Mouse (Mus musculus): ENCODE measurements around the gene 4933415A04Rik. TPM values are rescaled to one million over a fixed set of nuclear protein-coding genes. Genes with fewer than 3 reads are reported as not detected.

The 4933415A04Rik gene
- polyA plus RNA-seq, 1 experiment, result not detected

- Histone ChIP-seq H3K4me1 (ENCODE audit: control insufficient read depth) (no peaks in the 10 kb centered on the region; the same call in 1 of the 2 replicates), H3K9me3 (ENCODE audit: control insufficient read depth, low read length) (no peaks in the 10 kb centered on the region), H3K27me3 (ENCODE audit: control insufficient read depth) (no peaks in the 10 kb centered on the region), H3K36me3 (ENCODE audit: control insufficient read depth) (no peaks in the 10 kb centered on the region), H3K4me3 (replicated peaks) (no peak overlapping the region)
- TF ChIP-seq GATA1 (IDR thresholded peaks at IDR 0.05; ENCODE audit: low read length), result no peak
- TF ChIP-seq TAL1 (IDR thresholded peaks at IDR 0.05; ENCODE audit: low read length), result no peak
Measured at GRCm38 (mm10) chr11:43566696-43567095, 20.1 kb upstream of the 4933415A04Rik start.

- no peaks in the 10 kb centered on the region for H3K9me3 ChIP-seq (ENCODE audit: control insufficient read depth, low read length)
- H3K4me3 ChIP-seq (replicated peaks), result no peak overlapping the region
- H3K27me3 ChIP-seq (ENCODE audit: control insufficient read depth), result no peaks in the 10 kb centered on the region
- H3K4me1 ChIP-seq (ENCODE audit: control insufficient read depth), result no peaks in the 10 kb centered on the region; the same call in 1 of the 2 replicates
- TF ChIP-seq TAL1 (IDR thresholded peaks at IDR 0.05; ENCODE audit: low read length), result no peak
- TF ChIP-seq GATA1 (IDR thresholded peaks at IDR 0.05; ENCODE audit: low read length), result no peak
- H3K36me3 ChIP-seq (ENCODE audit: control insufficient read depth), result no peaks in the 10 kb centered on the region
Measured at GRCm38 (mm10) chr11:43568263-43568662, 18.6 kb upstream of the 4933415A04Rik start.

- H3K36me3 ChIP-seq (ENCODE audit: control insufficient read depth), result no peaks in the 10 kb centered on the region
- no peaks in the 10 kb centered on the region for H3K27me3 ChIP-seq (ENCODE audit: control insufficient read depth)
- no peak overlapping the region for H3K4me3 ChIP-seq (replicated peaks)
- no peaks in the 10 kb centered on the region for H3K9me3 ChIP-seq (ENCODE audit: control insufficient read depth, low read length)
- no peaks in the 10 kb centered on the region; the same call in 1 of the 2 replicates for H3K4me1 ChIP-seq (ENCODE audit: control insufficient read depth)
- TF ChIP-seq TAL1 (IDR thresholded peaks at IDR 0.05; ENCODE audit: low read length) (no peak), GATA1 (IDR thresholded peaks at IDR 0.05; ENCODE audit: low read length) (no peak)
Measured at GRCm38 (mm10) chr11:43569188-43569587, 17.7 kb upstream of the 4933415A04Rik start.

GRCm38 (mm10) chr11:43569595-43569994, 17.2 kb upstream of the 4933415A04Rik start:
- H3K9me3 ChIP-seq (ENCODE audit: control insufficient read depth, low read length), result no peaks in the 10 kb centered on the region
- H3K4me1 ChIP-seq (ENCODE audit: control insufficient read depth), result no peaks in the 10 kb centered on the region; the same call in 1 of the 2 replicates
- no peaks in the 10 kb centered on the region for H3K27me3 ChIP-seq (ENCODE audit: control insufficient read depth)
- H3K36me3 ChIP-seq (ENCODE audit: control insufficient read depth), result no peaks in the 10 kb centered on the region
- no peak overlapping the region for H3K4me3 ChIP-seq (replicated peaks)
- no peak for TF ChIP-seq GATA1 (IDR thresholded peaks at IDR 0.05; ENCODE audit: low read length)
- no peak for TF ChIP-seq TAL1 (IDR thresholded peaks at IDR 0.05; ENCODE audit: low read length)

- Histone ChIP-seq H3K9me3 (ENCODE audit: control insufficient read depth, low read length) (no peaks in the 10 kb centered on the region), H3K27me3 (ENCODE audit: control insufficient read depth) (no peaks in the 10 kb centered on the region), H3K36me3 (ENCODE audit: control insufficient read depth) (no peaks in the 10 kb centered on the region), H3K4me1 (ENCODE audit: control insufficient read depth) (peaks cover 6% of the 10 kb centered on the region), H3K4me3 (replicated peaks) (no peak overlapping the region)
- no peak for TF ChIP-seq TAL1 (IDR thresholded peaks at IDR 0.05; ENCODE audit: low read length)
- TF ChIP-seq GATA1 (IDR thresholded peaks at IDR 0.05; ENCODE audit: low read length), result no peak
Measured at GRCm38 (mm10) chr11:43575061-43575375, 11.8 kb upstream of the 4933415A04Rik start.

GRCm38 (mm10) chr11:43575376-43576151, 11.3 kb upstream of the 4933415A04Rik start:
- no peak overlapping the region for H3K4me3 ChIP-seq (replicated peaks)
- H3K36me3 ChIP-seq (ENCODE audit: control insufficient read depth), result no peaks in the 10 kb centered on the region
- H3K9me3 ChIP-seq (ENCODE audit: control insufficient read depth, low read length), result no peaks in the 10 kb centered on the region
- no peaks in the 10 kb centered on the region for H3K27me3 ChIP-seq (ENCODE audit: control insufficient read depth)
- TF ChIP-seq TAL1 (IDR thresholded peaks at IDR 0.05; ENCODE audit: low read length) (no peak), GATA1 (IDR thresholded peaks at IDR 0.05; ENCODE audit: low read length) (no peak)
- peaks cover 6% of the 10 kb centered on the region for H3K4me1 ChIP-seq (ENCODE audit: control insufficient read depth)

GRCm38 (mm10) chr11:43577713-43578478, 8.9 kb upstream of the 4933415A04Rik start:
- Histone ChIP-seq H3K4me1 (ENCODE audit: control insufficient read depth) (peaks cover 6% of the 10 kb centered on the region), H3K4me3 (replicated peaks) (no peak overlapping the region), H3K27me3 (ENCODE audit: control insufficient read depth) (no peaks in the 10 kb centered on the region), H3K36me3 (ENCODE audit: control insufficient read depth) (no peaks in the 10 kb centered on the region), H3K9me3 (ENCODE audit: control insufficient read depth, low read length) (no peaks in the 10 kb centered on the region)
- TF ChIP-seq GATA1 (IDR thresholded peaks at IDR 0.05; ENCODE audit: low read length) (no peak), TAL1 (IDR thresholded peaks at IDR 0.05; ENCODE audit: low read length) (no peak)

- no peak overlapping the region for H3K4me3 ChIP-seq (replicated peaks)
- H3K27me3 ChIP-seq (ENCODE audit: control insufficient read depth), result no peaks in the 10 kb centered on the region
- TF ChIP-seq GATA1 (IDR thresholded peaks at IDR 0.05; ENCODE audit: low read length) (no peak), TAL1 (IDR thresholded peaks at IDR 0.05; ENCODE audit: low read length) (no peak)
- H3K36me3 ChIP-seq (ENCODE audit: control insufficient read depth), result no peaks in the 10 kb centered on the region; the same call in 1 of the 2 replicates
- no peaks in the 10 kb centered on the region for H3K4me1 ChIP-seq (ENCODE audit: control insufficient read depth)
- H3K9me3 ChIP-seq (ENCODE audit: control insufficient read depth, low read length), result no peaks in the 10 kb centered on the region
Measured at GRCm38 (mm10) chr11:43585211-43586005, 1.4 kb upstream of the 4933415A04Rik start.

All from erythroblast, embryonic 14.5 days (primary cell).